Mouse (Mus musculus): ENCODE results near the gene Dnajc7.

DNA sequence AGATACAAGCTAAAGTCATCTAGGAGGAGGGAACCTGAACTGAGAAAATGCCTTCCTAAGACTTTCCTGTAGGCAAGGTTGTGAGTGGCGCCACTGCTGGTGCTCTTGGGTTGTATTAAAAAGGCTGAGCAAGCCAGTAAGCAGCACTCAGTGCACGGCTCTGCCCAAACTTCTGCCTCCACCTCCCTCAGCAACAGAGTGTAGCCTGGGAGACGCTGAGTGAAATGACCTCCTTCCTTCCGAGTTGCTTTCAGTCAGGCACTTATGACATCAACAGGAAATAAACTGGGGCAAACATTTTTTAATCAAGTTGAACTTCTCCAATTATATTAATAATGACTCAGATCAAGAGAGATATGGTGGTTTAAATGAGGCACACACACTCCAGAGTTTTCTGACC lies 11.2 kb downstream of the Dnajc7 start:
- TF ChIP-seq EP300 (IDR thresholded peaks at IDR 0.05; ENCODE audit: low read depth) (no peak), CTCF (IDR thresholded peaks at IDR 0.05; ENCODE audit: low read depth) (no peak)
